Mouse (Mus musculus) forebrain, embryonic 15.5 days (tissue): ENCODE measurements at regions not wholly inside any gene's neighbourhood (a gene's known extent, or its start where the extent isn't known, plus 50 kb on each side); places are given as distances from the start of the nearest gene placed in this dataset.

Experiments
- ATAC-seq: fragments of 200-750 bp; cut with Nextera tagmentation; replicated peaks from 2 replicates; pipeline ENCODE4 v1.8.0; 2017; ENCODE audit warnings: mild to moderate bottlenecking, moderate TSS enrichment, moderate library complexity
- H3K27ac ChIP-seq: fragments of 300-500 bp; sonication (generic); replicated peaks from 2 replicates; pipeline ENCODE4 v1.5.1; 2015; ENCODE audit warnings: mild to moderate bottlenecking, inconsistent platforms
- H3K27me3 ChIP-seq: fragments of 300-500 bp; sonication (generic); 2 replicates; pipeline ENCODE4 v1.6.1; 2015; ENCODE audit warnings: inconsistent platforms
- H3K36me3 ChIP-seq: fragments of 300-500 bp; sonication (generic); 2 replicates; pipeline ENCODE4 v1.6.1; 2015; ENCODE audit warnings: mild to moderate bottlenecking, inconsistent platforms
- H3K4me1 ChIP-seq: fragments of 300-500 bp; sonication (generic); 2 replicates; pipeline ENCODE4 v1.6.1; 2015; ENCODE audit warnings: inconsistent platforms
- H3K4me2 ChIP-seq: fragments of 300-500 bp; sonication (generic); replicated peaks from 2 replicates; pipeline ENCODE4 v1.6.1; 2015; ENCODE audit warnings: mild to moderate bottlenecking, inconsistent platforms
- H3K4me3 ChIP-seq: fragments of 300-500 bp; sonication (generic); 2 replicates; pipeline ENCODE4 v1.5.1; 2015; ENCODE audit warnings: mild to moderate bottlenecking, inconsistent platforms
- H3K9ac ChIP-seq: fragments of 300-500 bp; sonication (generic); replicated peaks from 2 replicates; pipeline ENCODE4 v1.6.1; 2015; ENCODE audit warnings: mild to moderate bottlenecking, inconsistent platforms
- H3K9me3 ChIP-seq: fragments of 300-500 bp; sonication (generic); 2 replicates; pipeline ENCODE4 v1.6.1; 2016; ENCODE audit warnings: inconsistent platforms
- WGBS: fragments of 180-500 bp; shearing (Covaris S2); methylation state at CpG from one replicate; pipeline ENCODE4 v1.1.7; 2015; ENCODE audit warnings: mixed read lengths; 5-methylcytosine and 5-hydroxymethylcytosine counted together

GRCm38 (mm10) chr5:119739386-119739785 lies 68.9 kb downstream of the Tbx3 start:
- no peaks in the 10 kb centered on the region for H3K27me3 ChIP-seq
- H3K4me2 ChIP-seq: no peak overlapping the region
- no peak for ATAC-seq
- H3K9me3 ChIP-seq: no peaks in the 10 kb centered on the region
- H3K36me3 ChIP-seq: no peaks in the 10 kb centered on the region
- H3K27ac ChIP-seq: no peak overlapping the region
- H3K9ac ChIP-seq: no peak overlapping the region
- no peaks in the 10 kb centered on the region for H3K4me1 ChIP-seq
- H3K4me3 ChIP-seq: no peak overlapping the region
- WGBS: 74% methylated on average over 4 of the region's 4 CpGs

DNA sequence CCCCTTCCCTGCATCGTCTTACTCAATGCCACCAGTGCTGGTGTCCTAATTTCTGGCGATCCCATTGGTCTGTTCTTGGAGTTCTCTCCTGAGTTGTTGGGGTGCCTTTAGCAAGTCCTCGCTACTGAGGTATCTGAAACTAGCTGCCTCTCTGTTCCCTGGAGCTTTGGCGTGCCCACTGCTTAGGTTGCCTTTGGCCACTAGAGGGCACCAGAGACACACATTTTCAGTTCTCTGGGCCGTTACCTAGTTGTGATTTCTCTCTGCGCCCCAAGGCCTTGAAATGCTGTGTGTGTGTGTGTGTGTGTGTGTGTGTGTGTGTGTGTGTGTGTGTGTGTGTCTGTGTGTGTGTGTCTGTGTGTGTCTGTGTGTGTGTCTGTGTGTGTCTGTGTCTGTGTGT lies 70.6 kb downstream of the Tbx3 start:
- ATAC-seq: 0 out of 2 replicates have a peak, but pooled peaks have one; percentile 35
- H3K4me3 ChIP-seq: no peak overlapping the region
- 6% methylated on average over 6 of the region's 6 CpGs for WGBS

GRCm38 (mm10) chr5:119743733-119744132 lies 73.3 kb downstream of the Tbx3 start:
- Histone ChIP-seq H3K9ac (no peak overlapping the region), H3K27ac (no peak overlapping the region), H3K4me2 (no peak overlapping the region), H3K4me1 (peaks cover 2% of the 10 kb centered on the region; the same call in 1 of the 2 replicates), H3K27me3 (peaks cover 15% of the 10 kb centered on the region), H3K9me3 (no peaks in the 10 kb centered on the region), H3K4me3 (no peak overlapping the region), H3K36me3 (no peaks in the 10 kb centered on the region)
- no peak for ATAC-seq
- 82% methylated on average over 10 of the region's 10 CpGs for WGBS

More for the DNA sequence above, 70.6 kb downstream of the Tbx3 start:
- no peak overlapping the region for H3K9ac ChIP-seq
- no peaks in the 10 kb centered on the region for H3K36me3 ChIP-seq
- H3K4me1 ChIP-seq: no peaks in the 10 kb centered on the region
- H3K27me3 ChIP-seq: no peaks in the 10 kb centered on the region
- H3K9me3 ChIP-seq: no peaks in the 10 kb centered on the region
- no peak overlapping the region for H3K27ac ChIP-seq
- no peak overlapping the region for H3K4me2 ChIP-seq

GRCm38 (mm10) chr5:119747038-119747437 lies 76.6 kb downstream of the Tbx3 start:
- H3K9ac ChIP-seq: no peak overlapping the region
- H3K4me1 ChIP-seq: peaks cover 4% of the 10 kb centered on the region; the same call in 1 of the 2 replicates
- H3K27ac ChIP-seq: no peak overlapping the region
- H3K4me2 ChIP-seq: no peak overlapping the region
- no peak for ATAC-seq
- WGBS: 79% methylated on average over 10 of the region's 10 CpGs
- no peak overlapping the region for H3K4me3 ChIP-seq
- H3K27me3 ChIP-seq: peaks cover 31% of the 10 kb centered on the region
- H3K9me3 ChIP-seq: no peaks in the 10 kb centered on the region
- no peaks in the 10 kb centered on the region for H3K36me3 ChIP-seq

- peaks cover under 1% of the 10 kb centered on the region; the same call in 1 of the 2 replicates for H3K9me3 ChIP-seq
- H3K4me2 ChIP-seq: peak overlapping the region; percentile 2; the same call in 1 of the 2 replicates
- ATAC-seq: no peak
- H3K27ac ChIP-seq: no peak overlapping the region
- peaks cover 31% of the 10 kb centered on the region for H3K27me3 ChIP-seq
- H3K9ac ChIP-seq: 0 out of 2 replicates have a peak overlapping the region, but pooled peaks have one; percentile 1
- 1% methylated on average over 21 of the region's 21 CpGs for WGBS
- no peaks in the 10 kb centered on the region for H3K36me3 ChIP-seq
- H3K4me3 ChIP-seq: no peak overlapping the region
- peaks cover 4% of the 10 kb centered on the region; the same call in 1 of the 2 replicates for H3K4me1 ChIP-seq
Observed at GRCm38 (mm10) chr5:119748667-119749066, 78.2 kb downstream of the Tbx3 start.

GRCm38 (mm10) chr5:119749153-119749552 lies 78.7 kb downstream of the Tbx3 start:
- Histone ChIP-seq H3K9ac (no peak overlapping the region), H3K4me1 (peaks cover 4% of the 10 kb centered on the region; the same call in 1 of the 2 replicates), H3K4me3 (no peak overlapping the region), H3K36me3 (no peaks in the 10 kb centered on the region), H3K27me3 (peaks cover 31% of the 10 kb centered on the region), H3K9me3 (peaks cover 2% of the 10 kb centered on the region; the same call in 1 of the 2 replicates), H3K4me2 (no peak overlapping the region), H3K27ac (no peak overlapping the region)
- no peak for ATAC-seq
- WGBS: 6% methylated on average over 13 of the region's 17 CpGs

GRCm38 (mm10) chr5:119755782-119756181 lies 76.7 kb upstream of the Tbx5 start:
- H3K4me1 ChIP-seq: no peaks in the 10 kb centered on the region
- peaks cover 2% of the 10 kb centered on the region for H3K9me3 ChIP-seq
- ATAC-seq: no peak
- H3K36me3 ChIP-seq: no peaks in the 10 kb centered on the region
- 65% methylated on average over 9 of the region's 9 CpGs for WGBS
- H3K27me3 ChIP-seq: 0 out of 2 replicates have a peak, but pooled peaks cover 1% of the 10 kb centered on the region
- H3K27ac ChIP-seq: no peak overlapping the region
- no peak overlapping the region for H3K4me3 ChIP-seq
- no peak overlapping the region for H3K4me2 ChIP-seq
- no peak overlapping the region for H3K9ac ChIP-seq

- H3K27ac ChIP-seq: no peak overlapping the region
- H3K4me3 ChIP-seq: no peak overlapping the region
- H3K9me3 ChIP-seq: no peaks in the 10 kb centered on the region; the same call in 1 of the 2 replicates
- H3K4me1 ChIP-seq: no peaks in the 10 kb centered on the region
- H3K27me3 ChIP-seq: no peaks in the 10 kb centered on the region
- H3K36me3 ChIP-seq: no peaks in the 10 kb centered on the region
- no peak overlapping the region for H3K9ac ChIP-seq
- 79% methylated on average over 4 of the region's 4 CpGs for WGBS
- no peak for ATAC-seq
- H3K4me2 ChIP-seq: no peak overlapping the region
Observed at GRCm38 (mm10) chr5:119758880-119759279, 73.6 kb upstream of the Tbx5 start.

DNA sequence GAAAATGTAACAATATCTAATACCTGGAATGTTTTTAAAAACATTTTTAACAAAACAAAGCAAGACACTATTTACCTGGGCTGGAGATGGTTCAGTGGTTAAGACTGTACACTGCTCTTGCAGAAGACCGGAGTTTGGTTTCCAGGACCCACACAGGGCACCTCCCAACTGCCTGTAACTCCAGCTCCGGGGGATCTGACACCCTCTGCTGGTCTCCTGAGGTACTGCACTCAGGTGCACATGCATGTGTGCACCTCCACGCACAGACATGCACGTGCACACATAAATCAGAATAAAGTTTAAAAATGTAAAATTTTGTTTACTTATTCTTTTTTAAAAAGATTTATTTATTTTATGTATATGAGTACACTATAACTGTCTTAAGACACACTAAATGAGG lies 70.4 kb upstream of the Tbx5 start:
- no peak overlapping the region for H3K27ac ChIP-seq
- no peak for ATAC-seq
- H3K36me3 ChIP-seq: no peaks in the 10 kb centered on the region
- no peak overlapping the region for H3K9ac ChIP-seq
- no peak overlapping the region for H3K4me3 ChIP-seq
- no peaks in the 10 kb centered on the region; the same call in 1 of the 2 replicates for H3K9me3 ChIP-seq
- H3K4me2 ChIP-seq: no peak overlapping the region
- H3K27me3 ChIP-seq: no peaks in the 10 kb centered on the region
- WGBS: 86% methylated on average over 4 of the region's 4 CpGs
- no peaks in the 10 kb centered on the region for H3K4me1 ChIP-seq

GRCm38 (mm10) chr5:119763337-119763736 lies 69.1 kb upstream of the Tbx5 start:
- no peaks in the 10 kb centered on the region for H3K27me3 ChIP-seq
- H3K27ac ChIP-seq: no peak overlapping the region
- 28% methylated on average over 7 of the region's 7 CpGs for WGBS
- H3K9me3 ChIP-seq: no peaks in the 10 kb centered on the region; the same call in 1 of the 2 replicates
- no peak overlapping the region for H3K9ac ChIP-seq
- H3K4me2 ChIP-seq: no peak overlapping the region
- H3K4me1 ChIP-seq: no peaks in the 10 kb centered on the region
- H3K36me3 ChIP-seq: no peaks in the 10 kb centered on the region
- no peak overlapping the region for H3K4me3 ChIP-seq
- no peak for ATAC-seq

- no peaks in the 10 kb centered on the region for H3K36me3 ChIP-seq
- no peak overlapping the region for H3K4me3 ChIP-seq
- no peak overlapping the region for H3K27ac ChIP-seq
- H3K27me3 ChIP-seq: no peaks in the 10 kb centered on the region
- ATAC-seq: no peak
- H3K9ac ChIP-seq: no peak overlapping the region
- H3K9me3 ChIP-seq: no peaks in the 10 kb centered on the region
- H3K4me1 ChIP-seq: no peaks in the 10 kb centered on the region
- 60% methylated on average over 13 of the region's 13 CpGs for WGBS
- H3K4me2 ChIP-seq: no peak overlapping the region
Observed at GRCm38 (mm10) chr5:119766372-119766771, 66.1 kb upstream of the Tbx5 start.

DNA sequence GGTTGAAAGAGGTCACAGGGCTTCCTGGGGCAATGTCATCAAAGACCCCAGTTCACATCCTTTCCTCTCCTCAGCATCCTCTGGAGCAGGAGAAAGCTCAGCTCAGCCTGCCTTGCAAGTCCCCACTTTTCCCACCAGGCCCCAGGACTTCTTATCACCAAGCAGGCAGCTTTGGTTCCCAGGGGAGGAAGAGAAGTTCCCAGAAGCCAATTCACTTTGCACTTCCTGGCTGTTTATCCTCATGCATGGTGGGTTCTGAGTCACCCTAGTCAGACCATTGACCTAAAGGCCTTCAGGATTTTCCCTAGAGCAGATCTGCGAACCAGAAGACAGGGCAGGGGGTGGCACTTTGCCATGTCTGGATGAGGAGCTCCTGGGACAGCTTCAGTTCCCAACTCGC lies 61.5 kb upstream of the Tbx5 start:
- Histone ChIP-seq H3K27ac (no peak overlapping the region), H3K27me3 (no peaks in the 10 kb centered on the region), H3K9me3 (no peaks in the 10 kb centered on the region), H3K4me3 (no peak overlapping the region), H3K4me2 (no peak overlapping the region), H3K9ac (no peak overlapping the region), H3K36me3 (no peaks in the 10 kb centered on the region), H3K4me1 (no peaks in the 10 kb centered on the region)
- 73% methylated on average over 2 of the region's 2 CpGs for WGBS
- no peak for ATAC-seq
